Mouse (Mus musculus) erythroblast, adult 5-6 weeks (primary cell): Measurements from ENCODE around the gene Gm26620. TPM values are rescaled to one million over a fixed set of nuclear protein-coding genes. Genes with fewer than 3 reads are reported as not detected.

ENCODE experiments used
- ATAC-seq: replicated peaks from 2 replicates; pipeline ENCODE4 v1.8.0; 2016; ENCODE audit warnings: moderate number of reproducible peaks, mild to moderate bottlenecking, moderate TSS enrichment, inconsistent platforms; ENCODE audit not compliant: poor library complexity, low FRiP score, severe bottlenecking
- total RNA-seq, 2 experiments: library from RNA; stranded (forward) in 1 of 2; stranded (reverse) in 1 of 2; fragments of 150-400 nt in 1 of 2; fragments of 200-764, 138-1000 nt in 1 of 2; gene quantifications; 2 replicates each; pipeline versions ENCODE4 v1.2.3 to v1.2.4; 2015 to 2017; ENCODE audit warnings: low replicate concordance in 2 of 2

The Gm26620 gene
- total RNA-seq, 2 experiments from 2014 or later, result not detected

DNA sequence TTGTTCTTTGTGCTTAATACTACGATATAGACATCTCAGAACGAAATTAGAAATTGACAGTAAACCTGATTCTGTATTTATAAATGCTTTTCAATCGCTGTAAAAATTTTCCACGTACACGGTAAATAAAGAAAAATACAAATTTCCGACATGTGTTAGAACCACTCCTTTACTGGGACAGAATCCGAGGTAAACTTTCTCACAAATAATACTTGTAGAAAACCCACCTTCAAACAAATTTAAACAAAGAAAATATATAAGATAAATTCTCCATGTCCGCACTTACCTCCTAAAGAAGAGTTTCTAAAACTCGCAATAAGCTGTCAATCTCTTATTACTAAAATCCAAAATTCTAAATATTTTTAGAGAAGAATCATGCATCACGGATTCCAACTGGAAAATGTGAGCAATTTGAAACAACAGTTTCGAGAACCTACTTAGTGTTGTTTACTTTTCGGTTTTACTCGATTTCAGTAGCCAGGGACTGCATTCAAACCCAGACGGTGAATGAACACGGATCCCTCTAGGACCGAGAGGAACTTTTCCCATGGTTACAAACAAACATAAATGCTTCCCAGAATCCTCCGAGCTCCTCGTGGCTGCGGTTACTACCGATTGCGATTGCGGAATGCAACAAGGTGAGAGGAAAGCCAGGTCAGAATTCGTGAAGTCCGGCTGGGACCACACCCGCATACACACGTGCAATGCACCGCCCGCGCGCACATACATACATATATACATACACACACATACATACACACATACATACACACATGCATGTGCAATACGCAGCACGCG, 16.6 kb upstream of the Gm26620 start:
- peak; percentile 67 for ATAC-seq

DNA sequence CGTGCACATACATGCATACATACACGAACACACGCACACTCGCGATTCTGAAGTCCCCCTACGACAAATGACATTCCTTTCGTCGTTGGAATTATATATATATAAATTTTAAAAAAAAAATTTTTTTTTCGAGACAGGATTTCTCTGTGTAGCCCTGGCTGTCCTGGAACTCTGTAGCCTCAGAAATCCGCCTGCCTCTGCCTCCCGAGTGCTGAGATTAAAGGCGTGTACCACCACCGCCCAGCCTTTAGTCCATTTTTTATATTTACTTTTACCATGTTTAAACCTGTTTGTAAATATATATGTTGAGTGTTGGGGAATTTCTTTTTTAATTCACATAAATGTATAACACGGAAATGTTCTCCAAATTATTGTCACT, 16.0 kb upstream of the Gm26620 start:
- ATAC-seq, result no peak

GRCm38 (mm10) chr1:170871402-170871801, 13.5 kb upstream of the Gm26620 start:
- no peak for ATAC-seq

- no peak for ATAC-seq
Measured at GRCm38 (mm10) chr1:170871961-170872360, 12.9 kb upstream of the Gm26620 start.

DNA sequence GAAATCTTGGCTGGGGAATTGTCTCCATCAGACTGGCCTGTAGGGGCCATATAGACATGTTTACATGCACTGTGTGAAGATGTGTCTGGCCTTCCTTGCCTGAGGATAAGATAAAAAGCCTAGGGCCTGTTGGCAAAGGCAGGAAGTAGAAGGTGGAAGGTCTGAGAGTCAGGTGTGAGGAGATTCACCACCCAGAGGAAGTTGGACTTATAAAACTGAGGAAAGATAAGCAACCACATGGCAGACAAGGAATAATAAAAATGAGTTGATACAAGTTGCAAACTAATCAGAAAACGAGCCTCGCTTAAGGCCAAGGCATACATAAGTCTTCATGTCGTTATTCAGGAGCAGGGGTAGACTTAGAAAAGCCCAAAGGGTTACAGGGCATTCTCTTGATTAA, 9.2 kb upstream of the Gm26620 start:
- ATAC-seq, result no peak

DNA sequence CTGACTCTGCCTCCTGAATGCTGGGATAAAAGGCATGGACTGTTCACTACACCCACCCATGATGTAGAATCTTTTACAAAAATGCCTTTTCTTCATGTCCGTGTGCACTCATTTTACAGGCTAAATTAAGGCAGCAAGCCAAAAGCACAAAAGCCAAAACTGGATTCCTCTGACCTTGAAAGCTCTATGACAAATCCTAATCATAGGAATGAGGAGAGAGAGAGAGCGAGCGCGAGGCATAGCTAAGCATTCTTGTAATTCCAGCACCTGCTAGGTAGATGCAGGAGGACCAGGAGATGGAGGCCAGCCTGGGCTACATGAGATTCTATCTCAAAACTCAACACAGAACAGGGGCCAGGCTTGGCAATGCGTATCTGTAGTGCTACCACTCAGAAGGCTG, 8.0 kb upstream of the Gm26620 start:
- ATAC-seq, result no peak

GRCm38 (mm10) chr1:170882915-170883485, 1.9 kb upstream of the Gm26620 start:
- ATAC-seq, result no peak

DNA sequence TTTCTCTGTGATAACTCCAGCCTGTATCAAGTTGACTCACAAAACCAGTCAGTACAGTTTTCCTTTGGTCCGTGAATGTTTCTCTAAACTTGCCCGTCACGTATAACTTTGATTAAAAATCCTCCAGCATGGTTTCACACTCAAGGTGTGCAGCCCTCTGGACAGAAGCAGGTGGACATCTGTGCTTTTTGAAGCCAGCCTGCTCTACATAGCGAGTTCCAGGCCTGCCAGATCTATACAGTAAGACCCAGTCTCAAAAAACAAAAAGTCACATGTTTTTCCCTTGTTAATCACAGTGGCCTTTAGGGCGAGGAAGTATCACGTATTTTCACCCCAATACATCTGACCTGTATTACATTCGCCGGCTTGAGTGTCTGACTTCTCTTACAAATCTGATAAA, 475 bp upstream of the Gm26620 start:
- no peak for ATAC-seq

DNA sequence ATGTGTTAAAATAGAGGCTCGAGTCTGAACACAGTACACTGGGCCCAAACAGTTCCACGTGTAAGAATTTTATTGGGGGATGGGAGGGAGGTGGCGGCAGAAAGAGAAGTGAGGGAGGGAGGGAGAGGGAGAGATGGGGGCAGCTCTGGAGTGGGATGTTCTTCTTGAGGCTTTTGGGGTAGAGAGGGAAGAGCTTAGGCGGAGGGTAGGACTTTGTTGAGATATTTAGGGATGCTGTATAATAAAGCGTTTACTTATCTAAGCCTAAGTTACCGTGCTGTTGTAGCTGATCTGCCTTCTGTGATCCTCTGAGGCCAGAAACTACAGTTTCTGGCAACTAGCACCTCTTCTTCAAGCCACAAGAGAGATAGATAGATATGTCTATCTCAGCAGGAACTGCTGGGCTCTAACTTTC, 1.2 kb downstream of the Gm26620 start:
- no peak for ATAC-seq

- ATAC-seq, result no peak
Measured at GRCm38 (mm10) chr1:170889310-170889709, 4.4 kb downstream of the Gm26620 start.

GRCm38 (mm10) chr1:170891646-170892045, 6.8 kb downstream of the Gm26620 start:
- ATAC-seq, result no peak

DNA sequence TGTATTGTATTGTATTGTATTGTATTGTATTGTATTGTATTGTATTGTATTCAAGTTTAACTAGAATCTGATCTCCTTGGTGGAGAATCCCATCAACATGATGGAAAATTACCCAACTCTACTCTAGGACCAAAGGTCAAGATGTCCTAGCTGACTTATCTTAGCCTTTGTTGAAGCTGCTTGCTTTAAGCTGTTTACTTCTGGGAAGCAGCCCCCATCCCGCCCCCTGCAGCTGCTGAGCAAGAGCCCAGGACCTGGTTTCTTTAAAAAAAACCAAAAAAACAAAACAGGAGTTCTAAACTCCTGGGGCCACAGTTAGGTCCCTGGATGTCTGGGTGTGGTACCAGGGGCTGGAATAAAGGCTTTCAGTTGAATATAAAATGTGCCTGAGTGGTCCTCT, 7.4 kb downstream of the Gm26620 start:
- ATAC-seq, result no peak

DNA sequence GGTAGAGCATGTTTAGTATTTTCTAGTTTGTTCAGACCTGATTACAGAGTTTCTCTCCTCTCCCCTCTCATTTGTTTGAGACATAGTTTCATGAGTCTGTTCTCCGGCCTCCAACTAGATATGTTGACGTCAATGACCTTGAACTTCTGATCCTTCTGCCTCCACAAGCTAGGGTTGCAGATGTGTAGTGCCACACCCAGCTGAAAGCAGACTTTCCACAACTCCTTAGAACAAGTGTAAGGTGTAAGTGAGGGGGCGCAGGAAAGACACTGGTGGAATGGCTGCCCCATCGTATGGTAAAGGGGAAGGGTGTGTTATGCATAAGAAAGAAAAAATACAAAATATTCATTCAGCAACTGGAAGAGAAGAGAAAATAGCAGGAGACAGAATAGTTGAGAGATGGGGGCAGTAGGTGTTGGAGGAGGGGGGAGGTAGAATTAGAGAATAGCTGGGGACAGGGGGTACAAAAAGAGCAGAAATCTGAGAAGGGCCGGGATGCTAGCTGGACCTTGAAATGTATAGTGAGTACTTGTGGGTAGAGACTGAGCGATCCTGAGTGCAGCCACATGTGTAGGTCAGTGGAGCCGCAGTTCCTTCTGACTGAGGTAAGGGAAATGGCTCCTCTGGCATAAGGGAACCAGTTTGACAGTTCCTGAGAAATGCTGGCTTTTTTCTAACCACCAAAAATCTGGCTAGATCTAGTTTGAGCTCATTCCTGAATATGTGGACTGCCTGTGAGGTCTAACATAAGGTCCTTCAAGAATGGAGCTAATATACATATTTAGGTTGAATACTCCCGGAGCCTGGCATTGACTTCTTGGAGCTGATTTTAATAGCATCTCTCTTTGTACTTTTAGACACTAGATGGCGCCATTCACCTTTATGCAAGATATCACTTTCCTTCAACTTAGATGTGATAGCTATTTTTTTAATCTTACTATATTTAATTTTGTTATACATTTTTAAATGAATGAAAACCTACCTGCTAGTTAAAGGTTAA, 10.0 kb downstream of the Gm26620 start:
- ATAC-seq, result peak; percentile 69; the same call in 1 of the 2 replicates

- ATAC-seq, result no peak
Measured at GRCm38 (mm10) chr1:170896651-170897281, 11.9 kb downstream of the Gm26620 start.

DNA sequence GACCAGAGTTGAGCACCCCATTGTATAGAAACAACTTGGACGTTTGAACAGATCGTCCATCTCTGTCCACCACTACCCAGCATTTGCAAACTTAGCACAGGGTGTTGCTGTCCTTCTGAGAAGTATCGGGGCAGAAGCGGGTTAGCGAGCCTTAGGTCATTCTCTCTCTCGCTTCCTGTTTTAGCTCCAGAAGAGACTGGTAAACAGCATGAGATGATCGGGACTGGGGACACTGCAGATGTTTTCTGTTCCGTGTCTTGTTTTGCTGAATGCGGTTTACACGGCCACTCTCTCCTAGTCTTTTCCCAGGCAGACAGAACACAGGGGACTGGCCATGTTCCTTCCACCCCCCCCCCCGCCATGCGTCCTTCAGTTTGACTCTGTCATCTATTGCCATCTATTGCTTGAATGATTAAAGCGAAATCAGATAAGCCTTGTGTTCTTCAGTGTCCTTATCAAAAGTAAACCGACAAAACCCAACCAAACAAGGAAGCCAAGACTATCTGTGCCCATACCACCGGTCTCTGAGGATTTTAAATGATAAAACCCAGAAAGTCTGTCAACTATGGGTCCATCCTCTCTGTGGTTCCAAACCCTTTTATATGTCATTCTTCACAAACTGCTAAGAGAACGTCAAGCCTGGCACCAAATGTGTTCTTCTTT, 13.7 kb downstream of the Gm26620 start:
- no peak for ATAC-seq

- 0 out of 2 replicates have a peak, but pooled peaks have one; percentile 55 for ATAC-seq
Measured at GRCm38 (mm10) chr1:170900799-170901467, 16.1 kb downstream of the Gm26620 start.

GRCm38 (mm10) chr1:170901536-170902238, 16.8 kb downstream of the Gm26620 start:
- peak; percentile 79 for ATAC-seq

DNA sequence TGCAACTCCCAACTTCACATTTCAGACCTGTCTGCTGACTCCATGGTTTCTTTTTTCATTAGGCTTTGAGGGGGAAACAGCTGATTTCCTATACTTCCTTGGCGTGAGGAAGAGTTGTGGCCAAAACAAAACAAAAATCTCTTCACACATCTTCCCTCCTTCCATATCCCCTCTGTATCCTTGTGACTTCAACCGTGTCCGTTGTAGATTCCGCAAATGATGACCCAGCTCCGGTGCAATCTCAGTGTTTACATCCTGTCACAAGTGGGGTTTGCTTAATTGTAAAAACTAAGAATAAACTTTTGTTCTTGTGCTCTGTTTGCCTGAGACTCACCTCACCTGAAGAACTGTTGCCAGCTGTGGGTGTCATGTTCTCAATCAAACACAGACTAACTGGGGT, 18.6 kb downstream of the Gm26620 start:
- ATAC-seq, result no peak
